In genomic region chr6:7555688-7556476, GRCm38 (mm10) we compare ENCODE assay signal across 11 mouse cellular contexts. TPM values are rescaled to one million over a fixed set of nuclear protein-coding genes. Genes with fewer than 3 reads are reported as not detected.
DNase-seq lines count a peak whose midpoint lies in the region; ATAC-seq lines count a peak whose summit lies in the region.
"Had no signal": no experiment of that assay in that cellular context is flagged by ENCODE, and none has a peak within 500 bp of the region (broad histone marks: within the 10 kb centered on the region; RNA-seq: fewer than 3 reads in every experiment).

No protein-coding gene starts in this region.

- 0 out of 2 replicates have a peak overlapping the region, but pooled peaks have one; percentile 24 for H3K9ac ChIP-seq in heart, embryonic 12.5 days
- H3K9ac ChIP-seq in hindbrain, embryonic 14.5 days, result peak overlapping the region; percentile 30
- no peak overlapping the region for H3K9ac ChIP-seq in neural tube, embryonic 11.5 days (ENCODE audit: low read length)

- peak overlapping the region; percentile 75 for H3K4me2 ChIP-seq in heart, embryonic 12.5 days
- H3K4me2 ChIP-seq in hindbrain, embryonic 14.5 days (replicated peaks), result peak overlapping the region; percentile 85
- peak overlapping the region; percentile 70 for H3K4me2 ChIP-seq in neural tube, embryonic 11.5 days (ENCODE audit: low read depth)

- no peak for DNase-seq in heart, adult 8-10 months (ENCODE audit: low spot score)
- DNase-seq in embryo, embryonic 10 days (ENCODE audit: low spot score), result peak; percentile 27
- DNase-seq in hindbrain, embryonic 14.5 days (ENCODE audit: low spot score), result peak; percentile 36
- DNase-seq in neural tube, embryonic 11.5 days (ENCODE audit: low spot score), result peak; percentile 34
- no peak for DNase-seq in adrenal gland, postnatal 4 days (ENCODE audit: low spot score in 2 of 2)
- DNase-seq in layer of hippocampus, postnatal 10 days (ENCODE audit: low spot score in 2 of 2), result no peak
- DNase-seq in yolk sac, embryonic 10.5 days (ENCODE audit: low spot score), result no peak
- DNase-seq: adrenal gland, postnatal 25 days; B cell, adult 2 months had no signal

- H3K4me1 ChIP-seq in heart, embryonic 12.5 days (replicated peaks), result peaks cover 20% of the 10 kb centered on the region
- peaks cover 21% of the 10 kb centered on the region; the same call in 1 of the 2 replicates for H3K4me1 ChIP-seq in hindbrain, embryonic 14.5 days (replicated peaks; ENCODE audit: control insufficient read depth, insufficient read depth, low read length)
- H3K4me1 ChIP-seq in neural tube, embryonic 11.5 days (ENCODE audit: control insufficient read depth, insufficient read depth, low read length), result 0 out of 2 replicates have a peak, but pooled peaks cover 7% of the 10 kb centered on the region

- H3K9me3 ChIP-seq in heart, embryonic 12.5 days (replicated peaks), result no peaks in the 10 kb centered on the region
- no peaks in the 10 kb centered on the region for H3K9me3 ChIP-seq in hindbrain, embryonic 14.5 days (ENCODE audit: control insufficient read depth, low read length)
- no peaks in the 10 kb centered on the region for H3K9me3 ChIP-seq in neural tube, embryonic 11.5 days (ENCODE audit: control insufficient read depth, low read length)

- ATAC-seq in heart, embryonic 12.5 days (ENCODE audit: insufficient number of reproducible peaks, low FRiP score), result no peak
- ATAC-seq in hindbrain, embryonic 14.5 days (ENCODE audit: low FRiP score), result no peak
- ATAC-seq in neural tube, embryonic 11.5 days (ENCODE audit: insufficient read depth, low FRiP score, low TSS enrichment), result 0 out of 2 replicates have a peak, but pooled peaks have one; percentile 23

- H3K36me3 ChIP-seq in heart, embryonic 12.5 days, result no peaks in the 10 kb centered on the region
- no peaks in the 10 kb centered on the region for H3K36me3 ChIP-seq in hindbrain, embryonic 14.5 days (replicated peaks; ENCODE audit: control insufficient read depth, insufficient read depth)
- H3K36me3 ChIP-seq in neural tube, embryonic 11.5 days (ENCODE audit: control insufficient read depth, insufficient read depth, low read length), result no peaks in the 10 kb centered on the region

- peaks cover 38% of the 10 kb centered on the region for H3K27me3 ChIP-seq in heart, embryonic 12.5 days (replicated peaks)
- H3K27me3 ChIP-seq in hindbrain, embryonic 14.5 days (ENCODE audit: control insufficient read depth, insufficient read depth, low read length), result peaks cover 38% of the 10 kb centered on the region
- H3K27me3 ChIP-seq in neural tube, embryonic 11.5 days (ENCODE audit: control insufficient read depth, insufficient read depth, low read length), result peaks cover 33% of the 10 kb centered on the region

- 2% methylated on average over 25 of the region's 25 CpGs for WGBS in heart, embryonic 12.5 days
- 3% methylated on average over 25 of the region's 25 CpGs for WGBS in hindbrain, embryonic 14.5 days
- 2% methylated on average over 25 of the region's 25 CpGs for WGBS in neural tube, embryonic 11.5 days

- H3K4me3 ChIP-seq in heart, embryonic 12.5 days, result peak overlapping the region; percentile 43
- peak overlapping the region; percentile 41 for H3K4me3 ChIP-seq in hindbrain, embryonic 14.5 days (replicated peaks; ENCODE audit: low read length)
- H3K4me3 ChIP-seq in neural tube, embryonic 11.5 days (ENCODE audit: low read depth, low read length), result peak overlapping the region; percentile 15; the same call in 1 of the 2 replicates

- H3K27ac ChIP-seq in heart, embryonic 12.5 days (ENCODE audit: poor library complexity, severe bottlenecking), result no peak overlapping the region
- no peak overlapping the region for H3K27ac ChIP-seq in hindbrain, embryonic 14.5 days
- no peak overlapping the region for H3K27ac ChIP-seq in neural tube, embryonic 11.5 days (ENCODE audit: low read depth, low read length)

RNA-seq across cellular contexts. Expression of gene Tac1, which starts 1.2 kb away (rescaled TPM):
- polyA plus RNA-seq in heart, embryonic 12.5 days (2016; fragmentation: Nextera tagmentation; extraction: Ambion mirVana), result 0.40 and 0.51 TPM in 2 replicates
- total RNA-seq in heart, adult 8-10 months (2022), result 1 to 10 TPM; 2.0 to 3.1 (median 2.5) TPM
- polyA plus RNA-seq in hindbrain, embryonic 14.5 days (2014; fragmentation: Nextera tagmentation; extraction: Ambion mirVana), result 161 and 168 TPM in 2 replicates
- polyA plus RNA-seq in neural tube, embryonic 11.5 days (2014; fragmentation: Nextera tagmentation; extraction: Ambion mirVana), result 3.3 and 4.2 TPM in 2 replicates
- 1 to 10 TPM; 1.1 to 1.3 TPM for total RNA-seq in adrenal gland, postnatal 4 days (2021)
- total RNA-seq in layer of hippocampus, postnatal 10 days (2021), result 10 to 100 TPM; 16.2 to 16.6 TPM
- total RNA-seq: adrenal gland, postnatal 25 days had no signal
- polyA plus RNA-seq: spleen, adult 2 months had no signal

Comparison
In these comparisons a context has a peak if more than half of its experiments do, and no peak if none do; other contexts are left out.
1. DNase-seq: peak in embryo, embryonic 10 days (single experiment), hindbrain, embryonic 14.5 days (single experiment) and neural tube, embryonic 11.5 days (single experiment); none in heart, adult 8-10 months (single experiment), adrenal gland, postnatal 4 days (0 of 2), layer of hippocampus, postnatal 10 days (0 of 2) and yolk sac, embryonic 10.5 days (single experiment).
2. RNA of gene Tac1, which starts 1.2 kb away (total RNA-seq): 16.2 to 16.6 TPM in layer of hippocampus, postnatal 10 days; 2.0 to 3.1 TPM in heart, adult 8-10 months and 1.1 to 1.3 TPM in adrenal gland, postnatal 4 days; every median in the first group is over 4 times any median in the second.
3. Peak in every context shown above with its lines, with median percentiles within 50 percentile points of each other: H3K4me2 ChIP-seq and H3K4me3 ChIP-seq.